Mouse (Mus musculus): ENCODE measurements around the gene Obsl1. TPM values are rescaled to one million over a fixed set of nuclear protein-coding genes. Genes with fewer than 3 reads are reported as not detected.

Gene Obsl1
- polyA plus RNA-seq (2012; rRNA removed): 3.3 and 4.1 TPM in 2 replicates

- whole genome bisulfite sequencing: 2% methylated on average over 64 of the region's 65 CpGs
- DNase-seq (ENCODE audit: low read depth, low spot score): no peak
Measured at GRCm38 (mm10) chr1:75505956-75506831, at the start of gene Obsl1. TSS of gene Obsl1 (minus strand) at chr1:75506452.

DNA sequence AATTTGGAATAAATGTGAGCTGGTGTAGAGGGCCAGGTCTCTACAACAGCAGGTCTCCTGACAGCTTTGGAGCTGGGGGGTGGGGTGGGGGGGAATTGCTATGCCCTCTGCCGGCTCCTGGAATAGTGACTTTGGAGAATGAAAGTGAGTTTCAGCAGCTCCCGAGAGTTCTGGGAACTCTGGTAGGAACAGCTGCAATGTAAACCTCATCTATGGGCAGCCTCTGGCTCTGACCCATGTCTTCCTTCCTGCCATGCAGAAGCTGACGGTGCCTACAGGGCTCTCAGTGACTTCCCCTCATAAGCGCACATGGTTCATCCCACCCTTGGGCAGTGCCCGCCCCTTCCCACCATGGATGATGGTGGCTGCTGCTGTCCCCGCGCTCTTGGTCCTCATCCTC is 49.4 kb upstream of the Obsl1 start:
- no peak for DNase-seq (ENCODE audit: low read depth, low spot score)
- 81% methylated on average over 7 of the region's 7 CpGs for WGBS

- WGBS: 59% methylated on average over 15 of the region's 15 CpGs
- no peak for DNase-seq (ENCODE audit: low read depth, low spot score)
Measured at GRCm38 (mm10) chr1:75550586-75550985, 44.3 kb upstream of the Obsl1 start.

GRCm38 (mm10) chr1:75549289-75550279 is 43.3 kb upstream of the Obsl1 start:
- no peak for DNase-seq (ENCODE audit: low read depth, low spot score)

DNA sequence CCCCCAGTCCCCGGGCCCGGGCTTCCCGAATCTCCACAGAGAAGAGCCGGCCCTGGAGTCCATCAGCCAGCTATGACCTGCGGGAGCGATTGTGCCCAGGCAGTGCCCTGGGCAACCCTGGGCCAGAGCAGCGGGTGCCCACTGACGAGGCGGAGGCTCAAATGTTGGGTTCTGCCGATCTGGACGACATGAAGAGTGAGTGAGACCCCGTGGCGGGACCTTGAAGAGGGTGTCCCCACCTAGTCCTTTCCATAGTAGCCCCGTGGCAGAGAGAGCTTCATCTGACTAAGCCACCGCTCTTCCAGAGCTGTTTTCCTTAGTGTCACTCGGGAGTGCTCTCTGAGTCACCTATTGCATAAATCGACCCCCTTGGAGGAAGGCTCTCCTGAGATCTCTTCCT is 42.6 kb upstream of the Obsl1 start:
- no peak for DNase-seq (ENCODE audit: low read depth, low spot score)
- WGBS: 85% methylated on average over 17 of the region's 17 CpGs

More at GRCm38 (mm10) chr1:75549289-75550279, 43.3 kb upstream of the Obsl1 start:
- WGBS: 72% methylated on average over 17 of the region's 17 CpGs

DNA sequence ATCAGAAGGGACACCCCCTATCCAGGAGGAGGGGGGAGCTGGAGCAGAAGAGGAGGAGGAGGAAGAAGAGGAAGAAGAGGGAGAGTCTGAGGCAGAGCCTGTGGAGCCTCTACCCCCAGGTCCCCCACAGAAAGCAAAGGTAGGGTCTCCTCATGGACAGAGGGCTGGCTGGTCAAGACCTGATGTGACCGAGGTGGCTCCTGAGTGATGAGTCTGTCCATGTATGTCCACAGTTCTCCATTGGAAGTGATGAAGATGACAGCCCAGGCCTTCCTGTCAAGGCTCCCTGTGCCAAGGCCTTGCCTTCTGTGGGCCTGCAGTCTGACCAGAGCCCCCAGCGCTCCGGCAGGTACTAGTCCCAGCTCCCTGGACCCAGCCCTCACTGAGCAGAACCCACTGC is 41.8 kb upstream of the Obsl1 start:
- WGBS: 91% methylated on average over 3 of the region's 3 CpGs
- no peak for DNase-seq (ENCODE audit: low read depth, low spot score)

DNA sequence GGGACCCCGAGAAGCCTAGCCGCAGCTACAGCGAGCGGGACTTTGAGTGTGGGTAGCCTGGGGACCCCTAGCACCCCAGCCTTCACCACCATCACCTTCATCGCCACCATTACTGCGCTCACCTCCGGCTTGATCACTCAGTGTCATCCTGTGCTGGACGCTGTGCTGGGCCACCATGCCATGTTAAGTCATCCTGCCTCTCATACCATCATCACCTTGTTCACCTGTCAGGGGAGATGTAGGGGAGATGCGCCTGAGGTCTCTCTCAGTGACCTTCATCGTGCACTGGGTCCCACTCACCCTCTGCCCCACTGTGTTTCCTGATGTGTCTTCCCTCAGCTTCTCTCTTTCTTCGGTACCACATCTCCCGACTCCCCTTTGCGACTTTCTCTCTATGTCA is 41.1 kb upstream of the Obsl1 start:
- 94% methylated on average over 13 of the region's 13 CpGs for WGBS
- no peak for DNase-seq (ENCODE audit: low read depth, low spot score)

DNA sequence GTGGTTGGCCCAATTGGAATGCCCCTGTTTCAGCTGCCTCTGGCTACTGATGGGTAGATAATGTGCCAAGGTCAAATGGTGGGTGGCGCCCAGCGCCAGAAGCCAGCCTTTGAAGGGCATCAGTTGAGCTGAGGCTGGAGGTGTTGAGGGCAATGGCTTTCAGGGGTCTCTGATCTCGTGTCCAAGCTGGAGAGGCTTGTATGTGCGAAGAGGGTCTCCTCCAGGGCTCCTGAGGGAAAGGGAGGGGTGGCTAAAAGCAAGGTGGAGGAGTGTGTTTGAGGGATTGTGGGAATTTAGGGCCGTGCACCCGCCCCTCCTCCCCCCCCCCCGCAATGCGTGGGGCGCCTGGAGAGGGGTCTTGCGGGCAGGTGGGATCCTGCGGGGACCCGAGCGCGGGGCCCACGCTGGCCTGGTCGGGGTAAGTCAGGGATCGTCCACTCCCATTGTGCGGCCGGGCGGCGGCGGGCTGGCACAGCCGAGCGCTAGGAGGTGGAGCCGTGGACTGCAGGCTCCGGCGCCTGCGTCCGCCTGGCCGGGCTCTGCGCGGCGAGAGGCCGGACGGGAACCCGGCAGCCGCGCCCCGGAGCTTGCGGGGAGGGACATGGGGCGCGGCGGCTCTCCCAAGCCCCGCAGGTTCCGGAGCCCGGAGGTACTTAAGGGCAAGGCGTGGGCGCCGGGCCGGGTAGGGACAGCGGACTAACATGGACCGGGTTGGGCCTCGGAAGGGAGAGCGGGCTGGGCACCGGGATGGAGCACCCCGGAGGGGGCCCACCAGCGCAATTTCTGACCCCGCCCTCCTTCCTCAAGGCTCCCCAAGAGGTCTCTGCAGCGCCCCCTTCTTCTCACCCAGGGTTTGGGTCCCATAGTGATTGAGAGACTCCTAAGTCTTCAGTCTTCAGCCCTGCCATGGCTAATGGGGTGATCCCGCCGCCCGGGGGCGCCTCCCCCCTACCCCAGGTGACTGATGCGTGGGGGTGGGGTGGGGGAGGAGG is 40.0 kb upstream of the Obsl1 start, which contains the start of gene Slc4a3:
Gene Slc4a3, plus strand, starts transcription at position 302 of the 992 bp plus-strand sequence.
- 1% methylated on average over 64 of the region's 64 CpGs for WGBS
- peak; percentile 11 for DNase-seq (ENCODE audit: low read depth, low spot score)

DNA sequence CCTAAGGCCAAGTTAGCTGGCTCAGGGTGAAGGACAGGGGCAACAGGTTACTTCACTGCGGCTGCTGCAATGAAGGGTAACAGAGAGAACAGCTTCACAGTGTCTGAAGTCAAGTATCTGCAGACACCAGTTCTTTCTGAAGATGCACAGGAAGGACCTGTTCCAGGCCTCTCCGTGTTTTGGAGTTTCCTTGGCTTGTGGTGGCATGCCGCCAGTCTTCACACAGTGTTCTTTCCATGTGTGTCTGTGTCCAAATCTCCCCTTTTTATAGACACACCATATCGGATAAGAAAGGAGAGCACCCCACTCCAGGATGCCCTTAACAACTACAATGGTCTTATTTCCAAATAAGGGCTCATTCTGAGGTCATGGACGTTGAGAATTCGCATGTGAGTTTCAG is 38.1 kb upstream of the Obsl1 start:
- WGBS: 79% methylated on average over 6 of the region's 6 CpGs
- DNase-seq (ENCODE audit: low read depth, low spot score): no peak

GRCm38 (mm10) chr1:75541496-75541895 is 35.2 kb upstream of the Obsl1 start:
- DNase-seq (ENCODE audit: low read depth, low spot score): no peak
- WGBS: 86% methylated on average over 7 of the region's 7 CpGs

- 46% methylated on average over 9 of the region's 9 CpGs for WGBS
- no peak for DNase-seq (ENCODE audit: low read depth, low spot score)
Measured at GRCm38 (mm10) chr1:75538597-75539190, 32.4 kb upstream of the Obsl1 start.

GRCm38 (mm10) chr1:75537587-75537986 is 31.3 kb upstream of the Obsl1 start:
- no peak for DNase-seq (ENCODE audit: low read depth, low spot score)
- WGBS: 75% methylated on average over 2 of the region's 2 CpGs

GRCm38 (mm10) chr1:75533325-75534252 is 27.3 kb upstream of the Obsl1 start:
- WGBS: 85% methylated on average over 19 of the region's 19 CpGs
- DNase-seq (ENCODE audit: low read depth, low spot score): no peak

DNA sequence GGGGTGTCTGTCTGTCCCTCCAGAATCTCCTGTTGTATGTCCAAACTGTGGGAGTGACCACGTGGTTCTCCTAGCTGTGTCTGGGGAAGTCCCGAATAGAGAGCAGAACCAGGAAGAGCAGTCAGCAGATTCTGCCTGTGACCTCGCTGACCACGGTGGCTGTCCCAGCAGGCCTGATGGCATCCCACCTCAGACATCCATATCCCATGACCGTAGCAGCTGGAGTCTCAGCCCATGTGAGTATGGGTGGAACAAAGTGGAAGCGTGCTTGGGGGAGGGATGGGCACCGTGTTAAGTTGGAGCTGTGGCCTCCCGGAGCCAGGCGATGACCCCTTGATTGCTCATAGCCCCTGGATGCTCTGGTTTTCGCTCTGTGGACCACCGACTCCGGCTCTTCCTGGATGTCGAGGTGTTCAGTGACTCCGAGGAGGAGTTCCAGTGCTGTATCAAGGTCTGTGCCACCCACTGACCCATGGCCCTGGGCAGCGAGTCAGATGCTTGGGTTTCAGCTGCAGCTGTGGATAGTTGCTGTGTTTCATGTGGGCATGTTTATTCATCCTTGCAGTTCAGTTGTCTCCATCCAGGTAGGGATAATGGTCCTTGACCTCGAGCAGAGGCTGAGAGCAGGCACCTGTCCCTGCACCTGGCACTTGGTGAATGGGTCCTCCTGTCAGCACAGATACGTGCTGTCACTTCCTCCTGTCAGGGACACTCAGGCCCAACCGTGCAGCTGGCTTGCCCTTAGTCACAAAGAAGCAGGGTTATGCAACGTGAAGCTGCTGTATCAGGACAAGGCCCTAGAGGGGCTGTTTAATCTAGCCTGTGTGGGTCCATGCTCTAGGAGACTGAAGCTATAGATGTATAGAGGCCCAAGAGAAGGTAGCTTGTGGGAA is 26.3 kb upstream of the Obsl1 start:
- 88% methylated on average over 19 of the region's 19 CpGs for WGBS
- DNase-seq (ENCODE audit: low read depth, low spot score): no peak

DNA sequence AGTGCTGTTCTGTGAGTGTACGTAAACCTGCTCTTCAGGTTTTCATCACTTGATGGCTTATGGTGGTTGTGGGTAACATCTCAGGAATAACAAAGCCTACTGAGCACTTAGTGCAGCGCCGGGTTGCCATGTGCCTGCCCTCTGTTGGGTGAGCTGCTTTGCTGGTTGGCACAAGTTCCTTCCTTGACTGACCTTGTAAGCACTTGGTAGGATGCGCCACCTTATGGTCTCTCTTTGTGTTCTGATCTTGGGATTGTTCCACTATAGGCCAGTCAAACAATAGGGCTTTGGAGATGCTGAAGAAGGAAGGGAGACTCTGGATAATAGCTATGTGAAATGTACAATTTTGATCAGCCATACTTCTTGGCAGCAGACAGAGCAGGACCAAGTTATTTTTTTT is 24.3 kb upstream of the Obsl1 start:
- WGBS: 71% methylated on average over 4 of the region's 4 CpGs
- DNase-seq (ENCODE audit: low read depth, low spot score): no peak

- 88% methylated on average over 7 of the region's 7 CpGs for WGBS
- DNase-seq (ENCODE audit: low read depth, low spot score): no peak
Measured at GRCm38 (mm10) chr1:75524679-75525078, 18.4 kb upstream of the Obsl1 start.
